Mouse (Mus musculus): ENCODE measurements around the gene Col4a2.

Gene Col4a2

GRCm38 (mm10) chr8:11323681-11324080 is 11.1 kb downstream of the Col4a2 start:
- in situ Hi-C loops (cut with MboI, MseI) = no loop called here

DNA sequence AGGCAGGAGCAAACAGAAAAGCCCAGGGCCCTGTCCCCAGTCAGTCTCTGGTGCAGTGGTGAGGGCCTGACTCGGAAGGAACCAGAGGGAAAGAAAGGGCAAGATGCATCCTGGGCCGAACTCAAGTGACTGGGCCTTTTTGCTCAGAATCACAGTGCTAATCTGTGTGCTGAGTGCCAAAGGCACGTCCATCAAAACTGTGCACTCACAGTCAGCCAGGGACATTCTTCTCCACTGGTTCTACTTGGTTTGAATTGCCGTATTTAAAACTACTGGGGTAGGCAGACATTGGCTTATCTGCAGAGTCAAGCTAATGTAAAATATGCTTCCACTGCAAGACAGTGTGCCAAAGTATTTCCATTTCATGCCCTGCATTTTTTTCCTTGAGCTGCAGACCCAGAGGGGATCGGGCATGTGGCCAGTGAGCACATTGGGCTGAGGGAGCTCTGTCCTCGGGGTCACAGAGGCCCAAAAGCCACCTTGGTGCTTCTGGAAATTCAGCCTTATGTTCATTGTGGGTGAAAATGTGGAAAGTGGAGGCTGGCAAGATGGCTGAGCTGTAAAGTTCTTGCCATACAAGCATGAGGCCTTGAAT is 12.3 kb downstream of the Col4a2 start:
- in situ Hi-C loops (cut with MboI, MseI) = no loop called here

- in situ Hi-C loops (cut with MboI, MseI) = no loop called here
These were observed 14.7 kb downstream of the Col4a2 start for GRCm38 (mm10) chr8:11327298-11327697.

- in situ Hi-C loops (cut with MboI, MseI) = no loop called here
These were observed 15.3 kb downstream of the Col4a2 start for GRCm38 (mm10) chr8:11327722-11328417.

DNA sequence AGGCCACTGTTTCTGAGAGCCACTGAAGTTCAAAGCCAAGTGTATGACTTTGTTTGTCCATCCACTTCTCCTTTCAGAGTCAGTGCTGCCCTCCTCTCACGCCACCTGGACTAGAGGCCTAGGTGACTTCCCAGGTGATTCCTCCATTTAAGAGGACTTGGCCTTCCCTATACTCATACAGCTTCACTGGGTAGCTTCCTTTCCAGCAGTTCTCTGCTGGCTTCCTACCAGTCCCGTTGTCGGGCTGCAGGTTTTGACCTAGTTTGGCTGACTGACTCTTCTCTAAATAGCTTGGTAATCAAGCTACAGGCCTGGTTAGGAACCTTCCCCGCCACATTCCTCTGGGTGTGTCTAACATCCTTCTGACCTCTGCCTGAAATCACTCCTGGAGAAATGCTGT is 19.0 kb downstream of the Col4a2 start:
- in situ Hi-C loops (cut with MboI, MseI) = no loop called here

DNA sequence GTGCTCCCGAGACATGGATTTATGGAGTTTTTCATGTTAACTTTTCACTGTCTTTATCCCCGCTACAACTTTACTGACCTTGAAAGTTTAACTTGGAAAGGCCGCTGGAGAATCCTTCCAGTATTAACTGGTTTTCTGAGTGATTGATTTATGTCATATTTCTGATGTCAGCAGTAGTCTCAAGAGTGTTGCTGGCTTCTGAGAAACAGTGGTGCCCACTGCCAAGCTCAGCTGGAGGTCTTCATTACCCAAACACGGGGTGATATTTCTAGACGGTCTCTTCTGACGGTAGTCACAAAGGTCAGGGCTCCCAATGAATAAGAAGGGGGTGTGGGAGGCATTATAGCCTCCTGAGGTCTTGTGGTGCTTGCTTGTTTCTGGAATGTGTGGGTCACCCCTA is 21.1 kb downstream of the Col4a2 start:
- in situ Hi-C loops (cut with MboI, MseI) = no loop called here

- in situ Hi-C loops (cut with MboI, MseI) = no loop called here
These were observed 21.9 kb downstream of the Col4a2 start for GRCm38 (mm10) chr8:11334493-11334892.

DNA sequence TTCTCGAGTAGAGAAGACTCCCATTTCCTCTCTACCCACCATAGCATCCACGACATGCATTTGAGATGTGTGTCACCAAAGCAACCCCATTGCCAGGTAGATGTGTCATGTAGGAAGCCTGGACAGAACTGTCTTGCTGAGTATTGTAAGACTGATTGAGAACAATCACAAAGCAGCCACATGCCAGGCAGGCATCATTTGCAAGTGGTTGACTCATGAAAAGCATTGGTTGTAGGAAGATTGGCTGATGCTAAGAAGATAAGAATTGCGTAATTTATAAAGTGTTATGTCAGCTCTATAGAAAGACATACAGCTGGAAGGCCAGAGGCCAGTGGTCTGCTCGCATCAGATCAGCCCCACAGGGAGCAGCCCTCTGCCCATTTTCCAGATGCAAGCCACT is 22.6 kb downstream of the Col4a2 start:
- in situ Hi-C loops (cut with MboI, MseI) = no loop called here

DNA sequence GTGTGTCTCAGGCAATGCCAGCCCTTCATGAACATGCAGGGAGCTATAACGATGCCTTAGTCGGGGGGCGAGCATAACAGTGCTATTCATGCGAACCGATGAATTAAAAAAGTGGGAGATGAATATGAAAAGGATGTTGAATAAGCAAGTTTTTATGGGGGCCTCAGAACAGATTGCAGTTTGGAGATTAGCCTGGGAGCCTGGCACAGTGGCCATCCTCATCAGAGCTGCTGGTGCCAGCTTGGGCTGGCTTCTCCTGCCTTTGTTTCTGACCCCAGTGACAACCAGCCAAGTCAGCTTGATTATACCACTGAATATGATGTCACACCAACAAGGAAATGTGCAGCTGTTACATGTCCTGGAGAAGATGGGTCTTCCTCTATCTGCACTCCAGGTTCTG is 23.7 kb downstream of the Col4a2 start:
- in situ Hi-C loops (cut with MboI, MseI) = no loop called here

DNA sequence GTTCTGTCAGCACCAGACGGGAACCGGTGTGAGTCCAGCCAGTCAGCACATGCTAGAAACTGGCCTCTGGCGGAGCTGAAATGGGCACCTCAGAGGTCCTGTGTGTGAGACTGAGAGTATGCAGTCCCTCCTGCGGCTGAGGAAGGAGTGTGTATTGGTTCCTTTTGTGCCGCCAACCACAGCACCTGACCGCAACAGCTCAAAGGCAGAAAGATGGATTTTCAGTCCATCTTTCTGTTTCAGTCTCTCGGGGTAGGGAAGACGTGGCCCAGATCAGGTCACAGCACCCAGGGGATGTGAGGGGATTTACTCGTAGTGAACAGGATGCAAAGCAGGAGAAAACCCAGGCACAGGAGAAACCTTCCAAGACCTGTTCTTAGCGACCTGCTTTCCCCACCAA is 25.0 kb downstream of the Col4a2 start:
- in situ Hi-C loops (cut with MboI, MseI) = no loop called here

- in situ Hi-C loops (cut with MboI, MseI) = no loop called here
These were observed 25.9 kb downstream of the Col4a2 start for GRCm38 (mm10) chr8:11338507-11338906.

GRCm38 (mm10) chr8:11340310-11341110 is 27.9 kb downstream of the Col4a2 start:
- in situ Hi-C loops (cut with MboI, MseI) = no loop called here

DNA sequence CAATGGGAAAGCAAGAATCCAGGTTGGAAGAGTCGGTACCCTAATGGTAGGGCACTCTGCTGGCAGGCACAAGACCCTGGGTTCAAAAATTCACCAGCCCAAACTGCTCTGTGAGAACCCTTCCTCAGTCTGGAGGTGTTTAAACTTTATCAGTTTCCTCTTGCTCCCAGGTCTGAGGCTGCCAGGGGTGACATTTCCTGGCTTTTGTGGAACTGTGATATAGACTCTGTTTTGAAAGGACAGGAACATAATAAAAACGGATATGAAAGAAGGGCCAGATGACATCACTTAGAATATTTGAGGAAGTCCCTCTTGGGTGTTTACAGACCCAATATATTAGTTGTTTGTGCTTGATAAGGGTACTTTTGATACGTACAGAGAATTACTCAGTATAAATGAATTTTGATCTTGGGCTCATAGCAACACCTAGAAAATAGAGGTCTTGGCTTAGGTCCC is 28.5 kb downstream of the Col4a2 start:
- in situ Hi-C loops (cut with MboI, MseI) = no loop called here

GRCm38 (mm10) chr8:11344459-11344858 is 31.9 kb downstream of the Col4a2 start:
- in situ Hi-C loops (cut with MboI, MseI) = no loop called here

DNA sequence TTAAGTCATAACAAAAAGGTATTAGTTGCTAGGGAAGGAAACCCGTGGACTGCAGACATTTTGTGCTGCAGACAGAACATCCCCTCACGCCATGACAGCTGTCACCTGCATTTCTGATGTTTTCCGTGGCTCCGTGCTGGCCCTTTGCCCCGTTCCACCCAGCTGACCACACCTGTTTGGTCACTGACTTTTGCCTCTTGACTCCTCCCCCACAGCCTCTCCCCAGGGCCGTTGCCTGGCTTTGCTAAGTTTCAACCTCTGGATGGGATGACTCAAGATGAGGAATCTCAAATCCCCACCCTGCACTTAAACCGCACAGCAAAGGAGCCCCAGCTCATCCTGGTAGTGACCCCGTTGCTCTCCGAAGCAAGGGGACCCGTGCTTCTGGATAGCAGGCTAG is 33.6 kb downstream of the Col4a2 start:
- in situ Hi-C loops (cut with MboI, MseI) = no loop called here

- in situ Hi-C loops (cut with MboI, MseI) = no loop called here
These were observed 35.1 kb downstream of the Col4a2 start for GRCm38 (mm10) chr8:11347699-11348098.

GRCm38 (mm10) chr8:11348622-11349021 is 36.0 kb downstream of the Col4a2 start:
- in situ Hi-C loops (cut with MboI, MseI) = no loop called here

GRCm38 (mm10) chr8:11351355-11351754 is 38.8 kb downstream of the Col4a2 start:
- in situ Hi-C loops (cut with MboI, MseI) = no loop called here

GRCm38 (mm10) chr8:11352514-11352913 is 39.9 kb downstream of the Col4a2 start:
- in situ Hi-C loops (cut with MboI, MseI) = no loop called here

DNA sequence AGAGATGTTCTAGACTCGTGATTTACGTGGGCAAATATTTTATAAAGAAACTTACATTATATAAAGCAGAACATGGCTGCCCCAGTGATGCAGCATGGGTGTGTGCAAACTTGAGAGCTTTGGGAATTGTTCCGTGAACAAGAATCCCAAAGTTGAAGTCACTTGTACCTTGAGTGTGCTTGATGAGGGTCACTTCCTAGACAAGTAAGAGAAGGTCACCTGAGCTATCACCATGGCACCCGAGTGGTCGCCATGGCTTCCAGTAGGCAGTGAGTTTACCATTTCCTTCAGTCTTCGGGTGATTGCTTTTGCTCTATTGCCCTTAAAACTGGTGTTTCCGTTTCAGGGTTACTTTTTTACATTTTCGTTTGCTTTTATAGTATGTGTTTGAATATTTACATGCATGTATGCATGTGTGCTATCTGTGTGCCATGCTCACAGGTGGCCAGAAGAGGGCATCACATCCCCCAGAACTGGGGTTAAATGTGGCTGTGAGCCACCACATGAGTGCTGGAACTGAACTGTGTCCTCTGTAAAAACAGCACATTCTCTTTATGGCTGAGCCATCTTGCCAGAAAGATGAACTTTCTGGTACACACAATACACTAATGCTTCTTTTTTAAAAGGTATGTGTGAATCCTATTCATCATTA is 42.3 kb downstream of the Col4a2 start:
- in situ Hi-C loops (cut with MboI, MseI) = no loop called here

GRCm38 (mm10) chr8:11355900-11356299 is 43.3 kb downstream of the Col4a2 start:
- in situ Hi-C loops (cut with MboI, MseI) = no loop called here

GRCm38 (mm10) chr8:11356776-11357175 is 44.2 kb downstream of the Col4a2 start:
- in situ Hi-C loops (cut with MboI, MseI) = no loop called here

All from regulatory T cell (primary cell).